Mouse (Mus musculus) liver, postnatal 0 days (tissue): ENCODE measurements around the gene Rtel1.

ENCODE experiments used
- CTCF ChIP-seq: sonication (generic); IDR thresholded peaks from 2 replicates; pipeline ENCODE4 v1.5.1; 2016; ENCODE audit warnings: antibody characterized with exemption, low read depth
- EP300 ChIP-seq: IDR thresholded peaks from 2 replicates; pipeline ENCODE4 v1.6.1; 2016; ENCODE audit warnings: antibody characterized with exemption, low read depth, mild to moderate bottlenecking

DNA sequence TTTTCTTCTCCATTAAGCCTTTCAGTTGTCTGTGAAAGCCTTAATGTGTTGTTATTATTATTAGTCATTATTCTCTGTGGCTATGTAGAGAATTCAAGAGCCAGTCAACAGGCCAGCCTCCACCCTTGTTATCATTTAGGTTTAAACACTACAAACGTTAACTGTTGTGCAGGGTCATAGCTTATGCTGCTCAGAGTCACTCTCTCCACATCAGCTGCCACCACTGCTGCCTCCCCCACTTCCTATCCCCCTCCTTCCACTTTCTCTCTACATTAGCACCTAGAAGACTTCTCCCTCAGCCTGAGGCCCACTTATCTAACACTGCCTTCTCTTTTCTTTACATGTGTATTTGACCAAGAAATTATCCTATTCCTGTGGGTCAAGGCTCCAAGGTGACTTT, 82.0 kb downstream of the Rtel1 start:
- TF ChIP-seq CTCF (no peak), EP300 (no peak)
